Mouse (Mus musculus) NIH3T3 (cell line): ENCODE results near the gene Tnfrsf21.

Experiments
- DNase-seq: peaks from one replicate; pipeline ENCODE4 v3.0.0-alpha.2; 2012; ENCODE audit warnings: low read depth

Gene Tnfrsf21

GRCm38 (mm10) chr17:43076801-43077493 is 60.6 kb downstream of the Tnfrsf21 start:
- peak; percentile 30 for DNase-seq

- no peak for DNase-seq
Observed at GRCm38 (mm10) chr17:43077540-43077939, 61.2 kb downstream of the Tnfrsf21 start.

DNA sequence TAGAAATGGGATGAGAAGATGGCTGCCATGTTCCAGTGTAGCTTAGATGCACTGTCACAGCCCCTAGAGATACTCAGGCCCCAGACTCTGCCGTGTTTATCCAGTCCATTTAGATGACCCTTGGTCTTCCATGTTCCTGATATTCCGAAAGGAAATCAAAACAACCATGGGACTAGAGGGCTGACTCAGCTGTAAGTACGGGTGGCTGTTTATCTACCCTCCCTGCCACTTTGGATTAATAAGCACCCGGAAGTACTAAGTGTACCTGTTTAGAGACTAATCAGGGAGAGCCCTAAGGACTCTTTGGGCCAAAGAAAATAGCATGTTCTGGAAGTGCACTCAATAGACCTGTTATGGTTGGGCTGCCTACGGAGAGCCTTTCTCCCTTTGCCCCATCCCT is 64.9 kb downstream of the Tnfrsf21 start:
- DNase-seq, result no peak

DNA sequence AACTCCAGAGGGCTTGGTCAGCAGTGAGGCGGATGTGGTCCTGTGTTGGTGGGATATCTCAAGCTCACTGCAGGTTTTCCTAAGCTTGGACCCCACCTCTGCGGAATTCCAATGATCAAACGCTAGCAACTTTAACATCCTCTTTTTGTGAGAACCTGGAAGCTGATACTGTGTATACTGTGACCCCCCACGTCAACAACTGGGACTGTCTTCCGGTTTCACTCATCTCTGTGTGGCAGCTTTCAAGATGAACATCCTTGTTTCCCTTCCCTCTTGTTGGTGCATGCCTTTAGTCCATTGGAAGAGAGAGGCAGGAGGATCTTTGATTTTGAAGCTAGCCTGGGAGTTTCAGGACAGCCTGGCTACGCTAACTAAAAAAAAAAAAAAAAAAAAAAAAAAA is 73.1 kb downstream of the Tnfrsf21 start:
- no peak for DNase-seq

DNA sequence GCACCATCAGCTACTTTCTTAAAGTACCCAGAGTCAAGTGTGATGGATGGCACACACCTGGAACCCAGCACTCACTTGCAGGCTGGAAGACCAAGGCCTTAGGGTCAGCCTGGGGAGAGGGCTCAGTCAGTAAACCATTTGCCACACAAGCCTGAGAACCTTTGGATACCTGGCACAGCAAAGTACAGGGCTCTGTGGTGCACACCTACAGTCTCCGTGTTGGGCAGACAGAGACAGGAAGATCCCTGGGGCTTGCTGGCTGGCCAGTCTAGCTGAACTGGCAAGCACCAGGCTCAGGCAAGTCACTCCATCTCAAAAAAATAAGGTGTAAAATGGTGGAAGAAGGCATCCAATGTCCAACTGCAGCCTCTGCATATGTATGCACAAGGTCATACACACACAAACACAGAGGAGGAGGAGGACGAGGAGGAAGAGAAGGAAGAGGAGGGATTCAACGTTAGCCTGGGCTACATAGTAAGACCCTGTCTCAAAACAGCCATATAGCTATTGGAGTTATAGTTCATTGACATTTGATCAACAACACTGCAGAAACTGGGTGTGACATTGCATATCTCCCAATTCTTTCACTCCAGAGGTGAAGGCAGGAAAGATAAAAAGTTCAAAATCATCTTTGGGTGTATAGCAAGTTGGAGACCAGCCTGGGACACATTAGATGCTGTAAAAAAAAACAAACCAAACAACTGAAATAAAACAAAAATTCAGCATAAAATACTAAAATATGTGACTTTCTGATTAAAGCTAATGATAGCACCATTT is 74.8 kb downstream of the Tnfrsf21 start:
- DNase-seq, result no peak

GRCm38 (mm10) chr17:43092280-43092995 is 76.1 kb downstream of the Tnfrsf21 start:
- no peak for DNase-seq

DNA sequence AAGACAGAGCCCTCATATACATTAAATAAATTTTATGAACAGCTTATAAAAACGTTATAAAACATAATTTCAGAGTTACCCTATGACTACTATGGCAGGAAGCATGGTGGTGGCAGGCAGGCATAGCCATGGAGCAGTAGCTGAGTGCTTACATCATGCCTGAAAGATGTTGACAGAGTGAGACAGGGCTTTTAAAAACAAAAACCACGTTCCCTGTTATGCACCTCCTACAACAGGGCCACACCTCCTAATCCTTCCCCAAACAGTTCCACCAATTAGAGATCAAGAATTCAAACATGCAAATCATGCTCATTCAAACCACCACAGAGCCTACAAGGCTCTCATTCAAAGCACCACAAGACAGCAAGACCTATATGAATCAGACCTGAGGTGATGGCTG is 77.9 kb downstream of the Tnfrsf21 start:
- no peak for DNase-seq

- no peak for DNase-seq
Observed at GRCm38 (mm10) chr17:43097101-43097688, 80.8 kb downstream of the Tnfrsf21 start.

GRCm38 (mm10) chr17:43106108-43106507 is 89.8 kb downstream of the Tnfrsf21 start:
- DNase-seq, result no peak

GRCm38 (mm10) chr17:43107338-43107737 is 91.0 kb downstream of the Tnfrsf21 start:
- DNase-seq, result no peak

GRCm38 (mm10) chr17:43109501-43109900 is 93.1 kb downstream of the Tnfrsf21 start:
- DNase-seq, result no peak

GRCm38 (mm10) chr17:43110168-43110885 is 94.0 kb downstream of the Tnfrsf21 start:
- no peak for DNase-seq

GRCm38 (mm10) chr17:43113391-43113984 is 97.1 kb downstream of the Tnfrsf21 start:
- no peak for DNase-seq

GRCm38 (mm10) chr17:43114086-43114581 is 97.8 kb downstream of the Tnfrsf21 start:
- no peak for DNase-seq

GRCm38 (mm10) chr17:43114926-43115325 is 98.6 kb downstream of the Tnfrsf21 start:
- no peak for DNase-seq

DNA sequence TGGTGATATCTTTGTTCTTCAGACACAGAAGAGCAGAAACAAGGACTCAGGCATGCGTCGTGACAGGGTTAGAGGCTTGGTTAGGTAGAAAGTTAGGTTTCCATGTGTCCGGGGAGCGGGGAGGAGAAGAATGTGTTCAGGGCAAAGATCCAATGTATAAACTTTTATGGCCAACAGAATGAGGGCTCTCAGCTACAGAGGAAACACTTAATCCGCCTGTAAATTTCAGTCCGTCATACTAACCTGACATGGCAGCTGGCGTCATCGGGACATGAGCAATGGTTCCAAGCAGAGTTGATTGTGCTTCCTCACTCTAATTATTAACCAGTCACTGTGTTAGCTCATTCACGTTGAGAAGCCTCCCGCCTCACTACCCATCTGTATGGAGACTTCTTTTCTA is 100.4 kb downstream of the Tnfrsf21 start:
- no peak for DNase-seq

GRCm38 (mm10) chr17:43119446-43119845 is 103.1 kb downstream of the Tnfrsf21 start:
- no peak for DNase-seq

DNA sequence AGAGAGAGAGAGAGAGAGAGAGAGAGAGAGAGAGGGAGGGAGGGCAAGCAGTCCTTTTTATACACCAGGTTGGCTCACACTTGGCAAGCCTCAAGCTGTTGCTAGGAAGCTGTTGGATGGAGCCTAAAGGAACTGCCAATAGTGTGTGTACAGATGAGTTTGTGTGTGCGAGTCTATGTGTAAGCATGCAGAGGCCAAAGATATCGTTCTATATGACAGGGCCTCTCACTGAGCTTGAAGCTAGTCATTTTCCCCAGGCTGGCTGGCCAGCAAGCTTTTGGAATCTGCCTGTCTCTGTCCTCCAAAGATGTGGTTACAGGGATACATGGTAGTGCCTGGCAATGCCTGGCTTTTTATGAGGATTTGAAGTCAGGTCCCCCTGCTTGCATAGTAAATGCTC is 104.7 kb downstream of the Tnfrsf21 start:
- no peak for DNase-seq

DNA sequence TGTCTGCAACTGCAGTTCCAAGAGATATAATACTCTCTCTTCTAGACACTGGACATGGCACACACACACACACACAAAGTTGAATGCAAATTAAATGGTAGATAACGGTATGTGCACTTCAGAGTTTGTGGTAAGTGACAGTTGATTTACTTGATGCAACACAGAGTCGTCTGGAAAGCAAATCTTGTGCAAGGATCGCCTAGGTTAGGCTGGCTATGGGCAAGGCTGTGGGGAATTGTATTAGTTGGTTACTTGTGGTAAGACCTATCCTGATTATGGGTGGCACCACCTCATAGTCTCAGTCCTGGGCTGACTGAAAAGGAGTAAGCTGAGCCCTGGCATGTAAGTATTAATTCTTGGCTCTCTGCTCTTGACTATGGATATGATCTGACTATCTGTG is 112.0 kb downstream of the Tnfrsf21 start:
- no peak for DNase-seq

DNA sequence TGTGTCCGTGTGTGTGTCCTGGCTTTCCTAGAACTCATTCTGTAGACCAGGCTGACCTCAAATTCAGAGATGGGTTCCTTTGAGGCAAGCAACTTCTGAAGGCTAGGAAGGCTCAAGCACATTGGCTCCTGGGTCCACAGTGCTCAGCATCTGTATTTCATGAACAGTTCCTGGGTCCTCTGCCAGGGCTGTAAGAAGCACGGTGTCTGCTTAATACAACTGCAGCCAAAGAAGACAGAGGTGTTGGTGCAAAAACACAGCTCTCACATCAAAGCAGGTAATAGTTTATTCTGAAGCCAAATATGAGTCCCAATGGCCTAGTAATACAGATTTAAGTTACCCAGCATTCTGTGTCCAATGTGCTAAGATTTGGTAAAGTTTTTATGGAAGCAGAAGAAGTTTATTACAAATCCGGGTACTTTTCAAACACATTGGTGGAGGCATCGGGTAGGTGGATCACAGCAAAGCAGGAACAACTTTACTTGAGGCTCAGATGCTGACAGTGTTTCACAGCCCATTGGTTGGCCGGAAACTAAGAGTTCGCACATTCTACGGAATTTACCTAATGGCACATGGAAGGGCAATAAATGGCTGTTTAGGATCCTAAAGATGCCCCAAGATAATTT is 112.7 kb downstream of the Tnfrsf21 start:
- no peak for DNase-seq
